Mouse (Mus musculus): ENCODE results near the gene Trpv5.

- no peak for TF ChIP-seq POLR2A (IDR thresholded peaks at IDR 0.05; ENCODE audit: insufficient read depth, low read depth, low read length)
- TF ChIP-seq CTCF (IDR thresholded peaks at IDR 0.05; ENCODE audit: insufficient read depth, low read depth, low read length): no peak
Observed at GRCm38 (mm10) chr6:41628180-41628579, 52.4 kb downstream of the Trpv5 start.

Data from olfactory bulb, adult 2 months (tissue).